Mouse (Mus musculus) adrenal gland, postnatal 36 days (tissue): ENCODE results near the gene Taf1d. TPM values are rescaled to one million over a fixed set of nuclear protein-coding genes. Genes with fewer than 3 reads are reported as not detected.

Experiments
- microRNA-seq: library from miRNA; unstranded; fragments of <30 nt; microRNA quantifications from one replicate; pipeline ENCODE4 v1.2.0, GENCODE M21; 2021
- total RNA-seq, 2 experiments: library from RNA; stranded (reverse); gene quantifications; 2 replicates each; pipeline ENCODE4 v1.2.3; 2021

Taf1d gene
- total RNA-seq, 2 experiments from 2014 or later, result 87.9 to 98.6 TPM

Small RNA genes lying within 50 kb of the gene (microRNA-seq; reads per million reads assigned to microRNA genes)
- gene Gm49349, result not detected
- gene mmu-mir-7650, result not detected

Other genes starting within 250 kb of the Taf1d start
- 1 to 10 TPM in 1 of 2 experiments, under 1 TPM in 1; 0.89 to 3.0 TPM for gene Hephl1, start 194.1 kb upstream of the Taf1d start, total RNA-seq
- gene Vstm5, start 67.2 kb upstream of the Taf1d start, total RNA-seq, result under 1 TPM; 0.43 to 0.53 TPM
- gene Med17, start 26.3 kb upstream of the Taf1d start, total RNA-seq, result 10 to 100 TPM; 32.4 to 34.5 TPM
- 100 to 1,000 TPM in 1 of 2 experiments, 10 to 100 TPM in 1; 99.2 to 104 TPM for gene 4931406C07Rik, start 234 bp downstream of the Taf1d start, total RNA-seq
- gene Cep295, start 51.6 kb downstream of the Taf1d start, total RNA-seq, result 10 to 100 TPM; 11.4 to 12.3 TPM
- 10 to 100 TPM; 29.0 to 35.2 TPM for gene Smco4, start 187.2 kb downstream of the Taf1d start, total RNA-seq